ENCODE assay signal across 11 mouse cellular contexts in genomic region chr9:114888856-114889407, GRCm38 (mm10). TPM values are rescaled to one million over a fixed set of nuclear protein-coding genes. Genes with fewer than 3 reads are reported as not detected.
DNase-seq lines count a peak whose midpoint lies in the region; ATAC-seq and TF ChIP-seq lines count a peak whose summit lies in the region.
"Had no signal": no experiment of that assay in that cellular context is flagged by ENCODE, and none has a peak within 500 bp of the region (broad histone marks: within the 10 kb centered on the region; RNA-seq: fewer than 3 reads in every experiment).

No protein-coding gene starts in this region.

- TF ChIP-seq CTCF in left cerebral cortex, adult 2 months (IDR thresholded peaks at IDR 0.05): peak; percentile 14
- TF ChIP-seq CTCF in MEL (IDR thresholded peaks at IDR 0.05 in 2 of 3, conservative IDR thresholded peaks at IDR 0.05 in 1 of 3; ENCODE audit: control insufficient read depth in 1 of 3, insufficient read depth in 1 of 3, low read depth in 2 of 3, low read length in 3 of 3, poor library complexity in 1 of 3, severe bottlenecking in 1 of 3): peak; percentile 31 to 40 (median 32); a peak in 4 of 6 replicates
- TF ChIP-seq CTCF in small intestine, adult 2 months (IDR thresholded peaks at IDR 0.05; ENCODE audit: extremely low read depth, insufficient read length, insufficient replicate concordance, low read depth, low read length): peak; percentile 26; the same call in 1 of the 2 replicates

- no peak overlapping the region for H3K4me3 ChIP-seq in left cerebral cortex, adult 2 months
- H3K4me3 ChIP-seq in MEL (ENCODE audit: control insufficient read depth in 1 of 2, insufficient read depth in 1 of 2, low read depth in 2 of 2, low read length in 2 of 2): no peak overlapping the region
- H3K4me3 ChIP-seq in small intestine, adult 2 months (ENCODE audit: low read depth, low read length): no peak overlapping the region
- no peak overlapping the region for H3K4me3 ChIP-seq in forebrain, embryonic 12.5 days (replicated peaks)
- H3K4me3 ChIP-seq: hindbrain, embryonic 13.5 days; liver, embryonic 15.5 days had no signal

- no peaks in the 10 kb centered on the region for H3K9me3 ChIP-seq in MEL (replicated peaks; ENCODE audit: insufficient read depth, low read length)
- H3K9me3 ChIP-seq in forebrain, embryonic 12.5 days: no peaks in the 10 kb centered on the region
- H3K9me3 ChIP-seq: hindbrain, embryonic 13.5 days; liver, embryonic 15.5 days had no signal

- TF ChIP-seq EP300 in MEL (IDR thresholded peaks at IDR 0.05; ENCODE audit: low read depth in 1 of 2, low read length in 2 of 2): no peak

- no peaks in the 10 kb centered on the region for H3K27me3 ChIP-seq in MEL (ENCODE audit: control insufficient read depth in 1 of 2, insufficient read depth in 2 of 2, low read length in 2 of 2)
- no peaks in the 10 kb centered on the region for H3K27me3 ChIP-seq in small intestine, adult 2 months (ENCODE audit: control insufficient read depth, insufficient read depth, low read length)
- H3K27me3 ChIP-seq in forebrain, embryonic 12.5 days: no peaks in the 10 kb centered on the region
- H3K27me3 ChIP-seq: hindbrain, embryonic 13.5 days; liver, embryonic 15.5 days had no signal

- peak; percentile 12 for TF ChIP-seq RAD21 in MEL (IDR thresholded peaks at IDR 0.05; ENCODE audit: low read depth, low read length)

- no peak for ATAC-seq in forebrain, embryonic 12.5 days (ENCODE audit: low FRiP score)

- no peak for DNase-seq in left cerebral cortex, adult 2 months (ENCODE audit: extremely low spot score in 1 of 2, low spot score in 2 of 2)
- DNase-seq in left cerebral cortex, adult 18-20 months (ENCODE audit: low spot score in 2 of 2): no peak
- DNase-seq in CD4-positive helper T cell, adult 2 months (ENCODE audit: low read depth, low spot score): peak; percentile 3
- DNase-seq in MEL (ENCODE audit: low read depth, low spot score): peak; percentile 8
- no peak for DNase-seq in retina, embryonic 14.5 days (ENCODE audit: low spot score)
- DNase-seq: cerebellum, adult 9-10 months; retina, postnatal 1 day had no signal

- intact Hi-C loops in left cerebral cortex, adult 2 months (cut with DNase I): no loop called here

- H3K9ac ChIP-seq in MEL (ENCODE audit: control insufficient read depth, low read depth, low read length, poor library complexity, severe bottlenecking): no peak overlapping the region
- no peak overlapping the region for H3K9ac ChIP-seq in forebrain, embryonic 12.5 days
- H3K9ac ChIP-seq: hindbrain, embryonic 13.5 days; liver, embryonic 15.5 days had no signal

- H3K4me1 ChIP-seq in MEL (ENCODE audit: control insufficient read depth in 1 of 2, insufficient read depth in 2 of 2, low read length in 2 of 2): no peaks in the 10 kb centered on the region
- no peaks in the 10 kb centered on the region for H3K4me1 ChIP-seq in small intestine, adult 2 months (ENCODE audit: control insufficient read depth, insufficient read depth, insufficient read length, low read length)
- no peaks in the 10 kb centered on the region for H3K4me1 ChIP-seq in forebrain, embryonic 12.5 days
- H3K4me1 ChIP-seq: liver, embryonic 15.5 days had no signal

- TF ChIP-seq POLR2A in MEL (IDR thresholded peaks at IDR 0.05; ENCODE audit: control insufficient read depth in 1 of 2, insufficient read depth in 1 of 2, low read depth in 1 of 2, low read length in 2 of 2, poor library complexity in 1 of 2): no peak
- TF ChIP-seq POLR2A in small intestine, adult 2 months (IDR thresholded peaks at IDR 0.05; ENCODE audit: low read depth, low read length): no peak

- WGBS in small intestine, adult 2 months: 83% methylated on average over 5 of the region's 5 CpGs
- 87% methylated on average over 5 of the region's 5 CpGs for WGBS in forebrain, embryonic 12.5 days

- H3K36me3 ChIP-seq in MEL (ENCODE audit: control insufficient read depth in 1 of 2, insufficient read depth in 2 of 2, low read length in 2 of 2): no peaks in the 10 kb centered on the region
- no peaks in the 10 kb centered on the region for H3K36me3 ChIP-seq in small intestine, adult 2 months (ENCODE audit: control insufficient read depth, insufficient read depth, low read length)
- no peaks in the 10 kb centered on the region for H3K36me3 ChIP-seq in forebrain, embryonic 12.5 days (replicated peaks)
- H3K36me3 ChIP-seq: hindbrain, embryonic 13.5 days; liver, embryonic 15.5 days had no signal

- no peak overlapping the region for H3K4me2 ChIP-seq in forebrain, embryonic 12.5 days
- H3K4me2 ChIP-seq: hindbrain, embryonic 13.5 days; liver, embryonic 15.5 days had no signal

- no peak overlapping the region for H3K27ac ChIP-seq in left cerebral cortex, adult 2 months
- no peak overlapping the region for H3K27ac ChIP-seq in MEL (ENCODE audit: control insufficient read depth, low read depth, low read length)
- H3K27ac ChIP-seq in small intestine, adult 2 months (ENCODE audit: insufficient read depth, low read depth, low read length): no peak overlapping the region
- no peak overlapping the region for H3K27ac ChIP-seq in forebrain, embryonic 12.5 days
- H3K27ac ChIP-seq: hindbrain, embryonic 13.5 days; liver, embryonic 15.5 days had no signal

- no peaks in the 10 kb centered on the region for H3K79me2 ChIP-seq in MEL (ENCODE audit: control insufficient read depth, insufficient read depth, low read length, poor library complexity)

TF ChIP-seq in MEL, 35 proteins besides CTCF, POLR2A, EP300 and RAD21:
- TF ChIP-seq SMC3 (IDR thresholded peaks at IDR 0.05; ENCODE audit: low read depth, low read length) (peak; percentile 43), MAZ (IDR thresholded peaks at IDR 0.05; ENCODE audit: low read depth, low read length) (no peak), ELF1 (IDR thresholded peaks at IDR 0.05; ENCODE audit: low read depth, low read length) (no peak), USF1 (IDR thresholded peaks at IDR 0.05; ENCODE audit: low read depth, low read length) (0 out of 2 replicates have a peak, but pooled peaks have one; percentile 20)

RNA-seq across cellular contexts. Expression of gene Gpd1l, which starts 44.9 kb away (rescaled TPM):
- total RNA-seq in left cerebral cortex, adult 2 months (2021): 10 to 100 TPM; 82.0 to 88.7 TPM
- total RNA-seq in left cerebral cortex, adult 18-20 months (2021): 10 to 100 TPM; 83.6 to 91.5 TPM
- total RNA-seq in MEL (2012; rRNA removed): not detected in 2 replicates
- not detected for polyA plus RNA-seq in MEL (2012; ENCODE audit: insufficient read depth in 1 of 2, insufficient read length in 2 of 2, low read depth in 1 of 2, low replicate concordance in 2 of 2, missing spikeins in 1 of 2)
- 14.4 and 23.7 TPM in 2 replicates for polyA plus RNA-seq in small intestine, adult 2 months (2012; rRNA removed)
- 13.9 and 14.5 TPM in 2 replicates for polyA plus RNA-seq in forebrain, embryonic 12.5 days (2016; fragmentation: Nextera tagmentation; extraction: Ambion mirVana)

RNA-seq across cellular contexts. Expression of gene Cmtm8, which starts 45.0 kb away (rescaled TPM):
- total RNA-seq in left cerebral cortex, adult 2 months (2021): 1 to 10 TPM; 1.6 to 1.8 TPM
- total RNA-seq in left cerebral cortex, adult 18-20 months (2021): 1 to 10 TPM; 1.5 to 1.9 TPM
- 1.9 and 2.3 TPM in 2 replicates for total RNA-seq in MEL (2012; rRNA removed)
- 1 to 10 TPM in 1 of 2 experiments, not detected in 1; 7.9 TPM for polyA plus RNA-seq in MEL (2012; ENCODE audit: insufficient read depth in 1 of 2, insufficient read length in 2 of 2, low read depth in 1 of 2, low replicate concordance in 2 of 2, missing spikeins in 1 of 2)
- polyA plus RNA-seq in small intestine, adult 2 months (2012; rRNA removed): 2.9 and 25.7 TPM in 2 replicates
- 15.1 and 17.0 TPM in 2 replicates for polyA plus RNA-seq in forebrain, embryonic 12.5 days (2016; fragmentation: Nextera tagmentation; extraction: Ambion mirVana)

Comparison
In these comparisons a context has a peak if more than half of its experiments do, and no peak if none do; other contexts are left out.
1. DNase-seq: peak in CD4-positive helper T cell, adult 2 months (single experiment) and MEL (single experiment); none in left cerebral cortex, adult 2 months (0 of 2), left cerebral cortex, adult 18-20 months (0 of 2) and retina, embryonic 14.5 days (single experiment).
2. RNA of gene Gpd1l, which starts 44.9 kb away (total RNA-seq): 83.6 to 91.5 TPM in left cerebral cortex, adult 18-20 months and 82.0 to 88.7 TPM in left cerebral cortex, adult 2 months; not detected in MEL; every median in the first group is over 10 times any median in the second.
3. Peak in every context shown above with its lines, with median percentiles within 50 percentile points of each other: CTCF ChIP-seq.